Comparison of ENCODE assay signal across 10 mouse cellular contexts in the genomic region with DNA sequence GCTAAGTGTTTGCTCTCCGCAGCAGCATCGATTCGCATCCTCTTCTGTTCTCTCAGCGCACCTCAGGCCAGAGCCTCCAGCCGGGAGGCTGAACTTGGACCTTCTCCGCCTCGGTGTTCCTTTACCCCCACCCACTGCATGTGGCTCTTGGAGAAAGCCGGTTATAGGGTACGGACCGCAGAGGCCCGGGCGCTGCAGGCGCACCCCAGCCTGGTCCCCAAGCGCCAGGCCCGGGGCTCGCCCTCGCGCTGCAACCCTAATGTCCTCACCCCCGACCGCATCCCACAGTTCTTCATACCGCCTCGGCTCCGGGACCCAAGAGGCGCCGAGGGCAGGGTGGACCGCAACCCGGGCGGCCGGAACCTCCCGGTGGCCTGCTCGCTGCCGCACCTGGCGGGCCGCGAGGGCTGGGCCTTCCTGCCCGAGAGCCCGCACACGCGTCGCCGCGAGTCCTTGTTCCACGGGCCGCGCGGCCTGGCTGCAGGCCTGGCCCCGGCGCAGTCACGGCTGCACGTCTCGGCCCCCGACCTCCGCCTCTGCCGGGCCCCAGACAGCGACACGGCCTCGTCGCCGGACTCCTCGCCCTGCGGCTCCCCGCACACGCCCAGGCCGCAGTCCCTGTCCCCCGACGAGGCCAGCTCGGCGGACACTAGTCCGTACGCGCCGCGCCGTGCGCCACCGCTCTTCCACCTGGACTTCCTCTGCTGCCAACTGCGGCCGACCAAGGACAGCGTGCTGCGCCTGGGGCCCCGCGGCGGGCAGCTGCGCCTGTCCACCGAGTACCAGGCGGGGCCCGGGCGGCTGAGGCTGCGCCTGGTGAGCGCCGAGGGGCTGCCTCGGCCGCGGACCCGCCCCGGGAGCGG. TPM values are rescaled to one million over a fixed set of nuclear protein-coding genes. Genes with fewer than 3 reads are reported as not detected.
DNase-seq lines count a peak whose midpoint lies in the region; ATAC-seq and TF ChIP-seq lines count a peak whose summit lies in the region.
"Had no signal": no experiment of that assay in that cellular context is flagged by ENCODE, and none has a peak within 500 bp of the region (broad histone marks: within the 10 kb centered on the region; RNA-seq: fewer than 3 reads in every experiment).

No protein-coding gene starts in this region.

- H3K4me1 ChIP-seq in megakaryocyte, embryonic 14.5 days, result peaks cover 10% of the 10 kb centered on the region; the same call in 1 of the 2 replicates
- no peaks in the 10 kb centered on the region; the same call in 1 of the 2 replicates for H3K4me1 ChIP-seq in intestine, postnatal 0 days (replicated peaks; ENCODE audit: control insufficient read depth, insufficient read depth, low read length)
- peaks cover 7% of the 10 kb centered on the region; the same call in 1 of the 2 replicates for H3K4me1 ChIP-seq in lung, embryonic 14.5 days (ENCODE audit: insufficient read depth)

- peak; percentile 78 to 80 for DNase-seq in cerebellum, postnatal 25 days
- DNase-seq in gastrocnemius, postnatal 25 days, result peak; percentile 54
- DNase-seq in lung, embryonic 14.5 days, result peak; percentile 59
- peak; percentile 72 for DNase-seq in ovary, postnatal 36 days (ENCODE audit: low spot score)
- no peak for DNase-seq in spleen, postnatal 36 days (ENCODE audit: low spot score in 2 of 2)

- peak overlapping the region; percentile 3; the same call in 1 of the 2 replicates for H3K27ac ChIP-seq in intestine, postnatal 0 days (ENCODE audit: low read depth, low read length)
- H3K27ac ChIP-seq in lung, embryonic 14.5 days (ENCODE audit: low read depth), result no peak overlapping the region; the same call in 1 of the 2 replicates

- H3K36me3 ChIP-seq in megakaryocyte, embryonic 14.5 days (replicated peaks; ENCODE audit: low read length), result no peaks in the 10 kb centered on the region
- H3K36me3 ChIP-seq in intestine, postnatal 0 days (ENCODE audit: control insufficient read depth, insufficient read depth), result no peaks in the 10 kb centered on the region
- H3K36me3 ChIP-seq in lung, embryonic 14.5 days (ENCODE audit: insufficient read depth), result no peaks in the 10 kb centered on the region

- H3K4me3 ChIP-seq in megakaryocyte, embryonic 14.5 days (replicated peaks), result peak overlapping the region; percentile 78
- peak overlapping the region; percentile 46 for H3K4me3 ChIP-seq in intestine, postnatal 0 days (ENCODE audit: low read depth, low read length)
- H3K4me3 ChIP-seq in lung, embryonic 14.5 days (ENCODE audit: low read depth, low read length), result peak overlapping the region; percentile 55

- H3K9ac ChIP-seq in intestine, postnatal 0 days (ENCODE audit: low read depth, low read length), result peak overlapping the region; percentile 62
- H3K9ac ChIP-seq in lung, embryonic 14.5 days, result peak overlapping the region; percentile 65

- H3K4me2 ChIP-seq in intestine, postnatal 0 days (replicated peaks; ENCODE audit: low read depth), result peak overlapping the region; percentile 74
- peak overlapping the region; percentile 92 for H3K4me2 ChIP-seq in lung, embryonic 14.5 days

- ATAC-seq in megakaryocyte, adult 5-6 weeks (ENCODE audit: poor library complexity, severe bottlenecking), result no peak
- peak; percentile 30 for ATAC-seq in intestine, postnatal 0 days
- peak; percentile 62 for ATAC-seq in lung, embryonic 14.5 days (ENCODE audit: insufficient read depth)
- ATAC-seq: Patski had no signal

- no peak for TF ChIP-seq CTCF in intestine, postnatal 0 days (IDR thresholded peaks at IDR 0.05; ENCODE audit: low read depth)
- TF ChIP-seq CTCF in lung, embryonic 14.5 days (IDR thresholded peaks at IDR 0.05; ENCODE audit: low read depth), result no peak

- peaks cover 18% of the 10 kb centered on the region for H3K9me3 ChIP-seq in megakaryocyte, embryonic 14.5 days
- no peaks in the 10 kb centered on the region for H3K9me3 ChIP-seq in intestine, postnatal 0 days (ENCODE audit: control insufficient read depth)
- no peaks in the 10 kb centered on the region for H3K9me3 ChIP-seq in lung, embryonic 14.5 days (ENCODE audit: low read depth, low read length)

- WGBS in intestine, postnatal 0 days, result 6% methylated on average over 97 of the region's 97 CpGs
- WGBS in lung, embryonic 14.5 days, result 5% methylated on average over 97 of the region's 97 CpGs

- peaks cover 68% of the 10 kb centered on the region for H3K27me3 ChIP-seq in megakaryocyte, embryonic 14.5 days (replicated peaks)
- H3K27me3 ChIP-seq in intestine, postnatal 0 days (replicated peaks; ENCODE audit: control insufficient read depth, insufficient read depth, low read length), result no peaks in the 10 kb centered on the region
- peaks cover 31% of the 10 kb centered on the region for H3K27me3 ChIP-seq in lung, embryonic 14.5 days (ENCODE audit: insufficient read depth, low read length)

RNA-seq across cellular contexts. Expression of a gene that starts 1.3 kb away (rescaled TPM):
- polyA plus RNA-seq in megakaryocyte, embryonic 14.5 days (2012; ENCODE audit: insufficient read depth, low replicate concordance), result not detected in 2 replicates
- not detected in 2 replicates for total RNA-seq in megakaryocyte, adult 5-6 weeks (2015)
- not detected in 2 replicates for total RNA-seq in megakaryocyte, adult 5-6 weeks (2017)
- total RNA-seq in gastrocnemius, postnatal 25 days (2021), result not detected
- 0.65 and 0.87 TPM in 2 replicates for polyA plus RNA-seq in intestine, postnatal 0 days (2015; fragmentation: Nextera tagmentation; extraction: Ambion mirVana)
- 0.74 and 1.2 TPM in 2 replicates for polyA plus RNA-seq in lung, embryonic 14.5 days (2014; fragmentation: Nextera tagmentation; extraction: Ambion mirVana)
- polyA plus RNA-seq: Patski had no signal

RNA-seq across cellular contexts. Expression of a gene that starts 9.1 kb away (rescaled TPM):
- not detected in 2 replicates for polyA plus RNA-seq in megakaryocyte, embryonic 14.5 days (2012; ENCODE audit: insufficient read depth, low replicate concordance)
- 0.16 and 0.55 TPM in 2 replicates for total RNA-seq in megakaryocyte, adult 5-6 weeks (2015)
- total RNA-seq in megakaryocyte, adult 5-6 weeks (2017), result 0.18 and 0.45 TPM in 2 replicates
- 10 to 100 TPM; 43.8 to 52.8 TPM for total RNA-seq in gastrocnemius, postnatal 25 days (2021)
- 25.5 and 32.1 TPM in 2 replicates for polyA plus RNA-seq in intestine, postnatal 0 days (2015; fragmentation: Nextera tagmentation; extraction: Ambion mirVana)
- 4.7 and 5.4 TPM in 2 replicates for polyA plus RNA-seq in lung, embryonic 14.5 days (2014; fragmentation: Nextera tagmentation; extraction: Ambion mirVana)

RNA-seq across cellular contexts. Expression of a gene that starts 21.6 kb away (rescaled TPM):
- polyA plus RNA-seq in megakaryocyte, embryonic 14.5 days (2012; ENCODE audit: insufficient read depth, low replicate concordance), result not detected in 2 replicates
- total RNA-seq in megakaryocyte, adult 5-6 weeks (2015), result not detected in 2 replicates
- total RNA-seq in megakaryocyte, adult 5-6 weeks (2017), result not detected in 2 replicates
- total RNA-seq in gastrocnemius, postnatal 25 days (2021), result under 1 TPM in 1 of 2 experiments, not detected in 1; 0.28 TPM
- not detected in 2 replicates for polyA plus RNA-seq in intestine, postnatal 0 days (2015; fragmentation: Nextera tagmentation; extraction: Ambion mirVana)
- 0.43 TPM in 1 of 2 replicates, not detected in the other for polyA plus RNA-seq in lung, embryonic 14.5 days (2014; fragmentation: Nextera tagmentation; extraction: Ambion mirVana)
- total RNA-seq: left cerebral cortex, postnatal 14 days had no signal

RNA-seq across cellular contexts. Expression of a gene that starts 34.8 kb away (rescaled TPM):
- not detected in 2 replicates for polyA plus RNA-seq in megakaryocyte, embryonic 14.5 days (2012; ENCODE audit: insufficient read depth, low replicate concordance)
- not detected in 2 replicates for total RNA-seq in megakaryocyte, adult 5-6 weeks (2015)
- not detected in 2 replicates for total RNA-seq in megakaryocyte, adult 5-6 weeks (2017)
- under 1 TPM; 0.11 to 0.13 TPM for total RNA-seq in gastrocnemius, postnatal 25 days (2021)
- 0.68 and 0.86 TPM in 2 replicates for polyA plus RNA-seq in intestine, postnatal 0 days (2015; fragmentation: Nextera tagmentation; extraction: Ambion mirVana)
- 0.08 and 0.11 TPM in 2 replicates for polyA plus RNA-seq in lung, embryonic 14.5 days (2014; fragmentation: Nextera tagmentation; extraction: Ambion mirVana)

RNA-seq across cellular contexts. Expression of a gene that starts 49.6 kb away (rescaled TPM):
- polyA plus RNA-seq in megakaryocyte, embryonic 14.5 days (2012; ENCODE audit: insufficient read depth, low replicate concordance), result 2.8 TPM in 1 of 2 replicates, not detected in the other
- total RNA-seq in megakaryocyte, adult 5-6 weeks (2015), result 2.2 and 4.8 TPM in 2 replicates
- total RNA-seq in megakaryocyte, adult 5-6 weeks (2017), result 1.1 and 4.3 TPM in 2 replicates
- 1 to 10 TPM; 1.5 to 2.0 TPM for total RNA-seq in gastrocnemius, postnatal 25 days (2021)
- 5.6 and 6.2 TPM in 2 replicates for polyA plus RNA-seq in intestine, postnatal 0 days (2015; fragmentation: Nextera tagmentation; extraction: Ambion mirVana)
- polyA plus RNA-seq in lung, embryonic 14.5 days (2014; fragmentation: Nextera tagmentation; extraction: Ambion mirVana), result 8.8 and 10.0 TPM in 2 replicates

Comparison
In these comparisons a context has a peak if more than half of its experiments do, and no peak if none do; other contexts are left out.
1. DNase-seq: peak in cerebellum, postnatal 25 days (2 of 2), gastrocnemius, postnatal 25 days (single experiment), lung, embryonic 14.5 days (single experiment) and ovary, postnatal 36 days (single experiment); none in spleen, postnatal 36 days (0 of 2).
2. Peak in every context shown above with its lines, with median percentiles within 50 percentile points of each other: H3K4me3 ChIP-seq.